Mouse (Mus musculus): ENCODE data around the gene Ppp1r12c. TPM values are rescaled to one million over a fixed set of nuclear protein-coding genes. Genes with fewer than 3 reads are reported as not detected.
A peak's percentile ranks its signal among the peaks of the same experiment; 100 is the strongest.

Ppp1r12c gene
- total RNA-seq, 2 experiments from 2014 or later = 54.7 to 61.2 TPM

DNA sequence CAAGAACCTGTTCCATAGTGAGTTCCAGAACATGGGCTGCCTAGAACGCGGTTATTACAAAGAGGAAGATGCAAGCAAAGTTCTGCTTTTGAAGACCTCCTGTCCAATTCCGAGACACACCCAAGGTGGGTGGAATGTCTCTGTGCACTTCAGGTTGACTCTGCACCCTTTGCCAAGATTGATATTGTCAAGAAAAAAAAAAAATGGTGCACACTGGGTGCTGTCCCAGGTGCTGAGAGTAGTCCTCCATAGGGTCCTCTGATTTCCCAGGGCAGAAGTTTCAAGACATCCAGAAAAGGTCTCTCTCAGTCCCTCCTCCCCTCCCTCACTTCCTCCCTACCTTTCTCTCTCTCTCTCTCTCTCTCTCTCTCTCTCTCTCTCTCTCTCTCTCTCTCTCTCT lies 53.0 kb downstream of the Ppp1r12c start:
- intact Hi-C loops (cut with DNase I) = loop anchor here (10.0 kb wide), 1 partner anchor 754 kb away; the partner anchor contains the start of genes Mboat7 and Tsen34
- no peak for DNase-seq (ENCODE audit: low spot score)

DNA sequence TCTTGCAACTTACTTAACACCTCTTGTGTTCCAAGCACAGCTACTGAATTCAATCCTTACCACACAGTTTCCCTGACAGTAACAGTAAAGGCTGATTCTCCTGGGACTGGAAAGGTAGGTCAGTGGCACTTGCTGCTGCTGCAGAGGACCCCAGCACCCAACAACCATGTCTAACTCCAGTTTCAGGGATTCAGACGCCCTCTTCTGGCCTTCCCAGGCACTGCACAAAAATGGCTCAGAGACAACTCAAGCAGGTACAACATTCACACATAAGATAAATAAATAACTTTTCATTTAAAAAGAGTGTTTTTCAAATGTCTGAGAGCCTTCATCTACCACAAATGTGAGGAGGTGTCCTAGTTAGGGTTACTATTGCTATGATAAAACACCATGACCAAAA lies 54.3 kb downstream of the Ppp1r12c start:
- DNase-seq (ENCODE audit: low spot score) = no peak
- intact Hi-C loops (cut with DNase I) = loop anchor here (10.0 kb wide), 1 partner anchor 752 kb away; the partner anchor contains the start of genes Mboat7 and Tsen34

DNA sequence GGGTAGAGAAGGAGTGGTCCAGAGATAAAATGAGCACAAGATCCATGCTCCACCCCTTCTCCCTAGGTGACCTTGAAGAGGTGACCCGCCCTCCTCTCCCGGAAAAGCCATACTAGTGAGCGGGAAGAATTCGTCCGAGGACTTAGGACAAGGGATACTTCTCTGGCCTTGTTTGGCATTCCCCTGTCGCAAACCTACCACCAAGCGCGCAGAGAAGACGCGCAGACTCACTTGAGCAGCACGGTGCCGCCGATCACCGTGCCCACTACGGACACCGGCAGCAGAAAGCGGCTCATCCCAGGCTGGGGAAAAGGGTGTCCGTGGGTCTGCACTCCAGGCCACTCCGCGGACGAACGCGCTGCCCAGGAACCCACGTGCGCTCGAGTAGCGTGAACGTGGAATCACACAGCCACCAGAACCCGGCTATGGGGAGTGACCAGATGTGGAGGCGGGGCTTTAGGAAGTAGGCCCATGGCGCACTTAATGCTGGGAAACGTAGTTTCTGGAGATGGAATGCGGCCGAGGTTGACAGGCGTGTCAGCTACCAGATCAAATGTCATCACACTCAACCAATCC lies 56.2 kb downstream of the Ppp1r12c start, which contains the start of gene Rdh13:
Rdh13 (minus strand) TSS at position 434 of the 576 bp plus-strand sequence.
- intact Hi-C loops (cut with DNase I) = loop anchor here (2.0 to 10.0 kb wide), 2 partner anchors 25 to 751 kb away; partner anchors contain the start of genes Mboat7 and Tsen34

DNA sequence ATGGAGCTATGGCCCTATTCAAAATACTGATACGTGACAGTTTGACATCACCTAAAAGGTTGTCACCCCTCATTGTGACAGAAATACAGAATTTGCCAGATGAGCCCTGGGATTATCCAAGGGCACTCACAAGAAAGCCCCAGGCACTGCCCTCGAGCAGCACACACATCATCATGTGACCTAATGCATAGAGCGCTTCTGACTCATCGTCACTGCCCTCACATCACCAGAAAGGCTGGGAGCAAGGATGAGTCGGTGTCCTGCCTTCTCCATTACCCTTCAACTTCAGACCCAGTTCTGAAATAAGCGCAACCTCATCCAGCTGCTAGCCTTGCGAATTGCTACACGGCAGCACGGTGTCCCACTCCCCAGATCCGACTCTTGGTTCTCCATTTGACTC lies 60.9 kb downstream of the Ppp1r12c start:
- DNase-seq (ENCODE audit: low spot score) = no peak
- intact Hi-C loops (cut with DNase I) = loop anchor here (10.0 kb wide), 1 partner anchor 746 kb away; the partner anchor contains the start of genes Mboat7 and Tsen34

More for the DNA sequence above, 56.2 kb downstream of the Ppp1r12c start, which contains the start of gene Rdh13:
- peak; percentile 82 for DNase-seq (ENCODE audit: low spot score)

DNA sequence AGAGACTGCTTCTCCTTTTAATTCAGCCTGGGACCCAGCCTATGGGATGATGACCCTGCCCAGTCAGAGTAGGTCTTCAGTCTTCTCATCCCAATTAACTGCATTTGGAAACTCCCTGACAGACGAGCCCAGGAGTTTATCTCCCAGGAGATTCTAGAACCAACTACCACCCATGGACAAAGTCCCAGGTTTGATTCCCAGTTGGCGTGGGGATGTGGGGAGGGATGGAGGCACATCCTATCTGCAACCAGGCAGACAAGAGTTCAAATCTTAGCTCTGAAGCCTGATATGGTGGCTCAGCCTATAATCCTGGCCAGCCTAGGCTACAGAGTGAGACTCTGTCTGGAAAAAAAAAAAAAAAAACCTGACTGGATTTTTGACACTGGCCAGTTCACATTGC lies 63.8 kb downstream of the Ppp1r12c start:
- DNase-seq (ENCODE audit: low spot score) = no peak
- intact Hi-C loops (cut with DNase I) = no loop called here

DNA sequence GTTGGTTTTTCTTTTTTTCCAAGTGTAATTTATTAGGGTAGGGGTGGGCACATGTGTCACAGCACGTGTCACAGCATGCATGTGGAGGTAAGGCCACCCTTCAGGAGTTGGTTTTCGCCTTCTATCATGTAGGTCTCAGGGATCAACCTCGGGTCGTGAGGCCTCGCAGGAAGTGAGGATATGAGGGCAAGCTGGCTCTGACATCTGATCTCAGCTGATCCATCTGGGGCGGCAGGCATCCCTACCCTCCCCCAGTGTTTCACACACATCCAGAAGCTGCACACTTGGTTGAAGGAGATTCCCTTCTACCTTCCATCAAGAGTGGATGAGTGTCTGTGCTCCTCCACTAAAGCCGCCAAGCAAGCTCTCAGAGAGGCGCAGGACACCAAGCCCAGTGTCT lies 69.5 kb downstream of the Ppp1r12c start:
- intact Hi-C loops (cut with DNase I) = loop anchor here (2.0 kb wide), 1 partner anchor 39 kb away; no protein-coding TSS in a partner anchor
- no peak for DNase-seq (ENCODE audit: low spot score)

DNA sequence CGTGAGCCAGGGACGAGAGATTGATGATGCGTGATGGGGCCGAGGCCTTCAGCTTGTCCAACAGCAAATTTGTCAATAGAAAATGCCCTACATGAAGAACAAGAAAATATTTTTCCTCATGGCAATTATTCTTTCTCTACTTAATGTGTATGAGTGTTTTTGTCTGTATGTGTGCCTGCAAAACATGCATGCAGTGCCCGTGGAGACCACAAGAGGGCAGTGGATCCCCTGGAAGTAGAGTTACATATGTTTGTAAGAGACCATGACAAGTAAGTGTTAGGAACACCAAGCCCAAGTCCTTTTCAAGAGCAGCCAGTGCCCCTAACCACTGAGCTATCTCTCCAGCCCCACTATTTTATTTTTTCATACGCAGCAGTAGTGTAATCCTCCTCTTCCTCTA lies 69.9 kb downstream of the Ppp1r12c start:
- peak; percentile 26 for DNase-seq (ENCODE audit: low spot score)
- intact Hi-C loops (cut with DNase I) = loop anchor here (2.0 kb wide), 1 partner anchor 93 kb away; the partner anchor contains the start of gene Tnni3

Small RNA genes within 50 kb of the gene (microRNA-seq; reads per million reads assigned to microRNA genes)
- gene Gm24605 = not detected

Other genes starting within 250 kb of the Ppp1r12c start
- gene Ncr1, start 164.0 kb downstream of the Ppp1r12c start, total RNA-seq (2021) = not detected
- gene Gp6, start 103.9 kb downstream of the Ppp1r12c start, total RNA-seq (2021) = under 1 TPM; 0.16 to 0.34 TPM
- gene Rdh13, start 56.0 kb downstream of the Ppp1r12c start, total RNA-seq (2021) = 10 to 100 TPM; 31.4 to 35.8 TPM
- 1 to 10 TPM; 2.3 to 3.6 TPM for gene Eps8l1, start 41.0 kb downstream of the Ppp1r12c start, total RNA-seq (2021)
- gene Tnnt1, start 14.7 kb upstream of the Ppp1r12c start, total RNA-seq (2021) = 10 to 100 TPM; 26.1 to 30.7 TPM
- over 10,000 TPM in 1 of 2 experiments, 1,000 to 10,000 TPM in 1; 9,719 to 10,316 TPM for gene Tnni3, start 22.5 kb upstream of the Ppp1r12c start, total RNA-seq (2021)
- gene Dnaaf3, start 30.8 kb upstream of the Ppp1r12c start, total RNA-seq (2021) = 1 to 10 TPM; 2.6 to 3.2 TPM
- gene Syt5, start 45.9 kb upstream of the Ppp1r12c start, total RNA-seq (2021) = 1 to 10 TPM in 1 of 2 experiments, under 1 TPM in 1; 0.94 to 1.1 TPM
- gene Ptprh, start 102.4 kb upstream of the Ppp1r12c start, total RNA-seq (2021) = not detected
- 1 to 10 TPM; 4.9 to 6.4 TPM for gene Tmem86b, start 129.7 kb upstream of the Ppp1r12c start, total RNA-seq (2021)
- gene Ppp6r1, start 157.3 kb upstream of the Ppp1r12c start, total RNA-seq (2021) = 10 to 100 TPM; 74.9 to 76.3 TPM
- gene Hspbp1, start 183.4 kb upstream of the Ppp1r12c start, total RNA-seq (2021) = 10 to 100 TPM; 32.1 to 33.3 TPM
- gene Brsk1, start 188.9 kb upstream of the Ppp1r12c start, total RNA-seq (2021) = 1 to 10 TPM; 1.1 to 1.3 TPM
- under 1 TPM; 0.22 to 0.23 TPM for gene Tmem150b, start 223.6 kb upstream of the Ppp1r12c start, total RNA-seq (2021)
- 10 to 100 TPM; 16.4 to 20.7 TPM for gene Kmt5c, start 238.4 kb upstream of the Ppp1r12c start, total RNA-seq (2021)